Comparison of ENCODE assay signal across 7 mouse cellular contexts in genomic region chr2:26351358-26352290, GRCm38 (mm10). TPM values are rescaled to one million over a fixed set of nuclear protein-coding genes. Genes with fewer than 3 reads are reported as not detected.
DNase-seq lines count a peak whose midpoint lies in the region; ATAC-seq and TF ChIP-seq lines count a peak whose summit lies in the region.

Gene Dnlz (minus strand): TSS chr2:26352110.

- H3K9me3 ChIP-seq in intestine, postnatal 0 days (ENCODE audit: control insufficient read depth): no peaks in the 10 kb centered on the region
- no peaks in the 10 kb centered on the region for H3K9me3 ChIP-seq in midbrain, embryonic 12.5 days

- peaks cover 10% of the 10 kb centered on the region; the same call in 1 of the 2 replicates for H3K4me1 ChIP-seq in intestine, postnatal 0 days (replicated peaks; ENCODE audit: control insufficient read depth, insufficient read depth, low read length)
- peaks cover 28% of the 10 kb centered on the region for H3K4me1 ChIP-seq in midbrain, embryonic 12.5 days
- peaks cover 21% of the 10 kb centered on the region for H3K4me1 ChIP-seq in small intestine, adult 2 months (ENCODE audit: control insufficient read depth, insufficient read depth, insufficient read length, low read length)

- peak; percentile 89 for DNase-seq in adrenal gland, adult 8-10 months
- DNase-seq in embryo, embryonic 9.5 days (ENCODE audit: extremely low spot score): peak; percentile 90
- no peak for DNase-seq in gonadal fat pad, adult 2 months (ENCODE audit: low read depth)
- peak; percentile 96 for DNase-seq in left cerebral cortex, postnatal 4 days

- peak; percentile 82 for ATAC-seq in intestine, postnatal 0 days
- peak; percentile 77 for ATAC-seq in midbrain, embryonic 12.5 days (ENCODE audit: low FRiP score, low read depth)

- TF ChIP-seq POLR2A in small intestine, adult 2 months (IDR thresholded peaks at IDR 0.05; ENCODE audit: low read depth, low read length): peak; percentile 50

- H3K9ac ChIP-seq in intestine, postnatal 0 days (ENCODE audit: low read depth, low read length): peak within 1 kb of the TSS; percentile 94
- peak within 1 kb of the TSS; percentile 95 for H3K9ac ChIP-seq in midbrain, embryonic 12.5 days (replicated peaks)

- intact Hi-C loops in left cerebral cortex, postnatal 4 days (cut with DNase I): no loop called here

- TF ChIP-seq CTCF in intestine, postnatal 0 days (IDR thresholded peaks at IDR 0.05; ENCODE audit: low read depth): peak; percentile 83
- peak; percentile 70 for TF ChIP-seq CTCF in small intestine, adult 2 months (IDR thresholded peaks at IDR 0.05; ENCODE audit: extremely low read depth, insufficient read length, insufficient replicate concordance, low read depth, low read length)

- peak within 1 kb of the TSS; percentile 85 for H3K4me3 ChIP-seq in intestine, postnatal 0 days (ENCODE audit: low read depth, low read length)
- peak within 1 kb of the TSS; percentile 84 for H3K4me3 ChIP-seq in midbrain, embryonic 12.5 days
- peak within 1 kb of the TSS; percentile 91 for H3K4me3 ChIP-seq in small intestine, adult 2 months (ENCODE audit: low read depth, low read length)

- H3K27me3 ChIP-seq in intestine, postnatal 0 days (replicated peaks; ENCODE audit: control insufficient read depth, insufficient read depth, low read length): no peaks in the 10 kb centered on the region
- H3K27me3 ChIP-seq in midbrain, embryonic 12.5 days: no peaks in the 10 kb centered on the region
- no peaks in the 10 kb centered on the region for H3K27me3 ChIP-seq in small intestine, adult 2 months (ENCODE audit: control insufficient read depth, insufficient read depth, low read length)

- peaks cover 10% of the 10 kb centered on the region; the same call in 1 of the 2 replicates for H3K36me3 ChIP-seq in intestine, postnatal 0 days (ENCODE audit: control insufficient read depth, insufficient read depth)
- H3K36me3 ChIP-seq in midbrain, embryonic 12.5 days: peaks cover 37% of the 10 kb centered on the region
- no peaks in the 10 kb centered on the region; the same call in none of the 2 replicates for H3K36me3 ChIP-seq in small intestine, adult 2 months (ENCODE audit: control insufficient read depth, insufficient read depth, low read length)

- peak within 1 kb of the TSS; percentile 86 for H3K27ac ChIP-seq in intestine, postnatal 0 days (ENCODE audit: low read depth, low read length)
- peak within 1 kb of the TSS; percentile 81 for H3K27ac ChIP-seq in midbrain, embryonic 12.5 days (replicated peaks)
- H3K27ac ChIP-seq in small intestine, adult 2 months (ENCODE audit: insufficient read depth, low read depth, low read length): peak within 1 kb of the TSS; percentile 50

- WGBS in intestine, postnatal 0 days: 1% methylated on average over 62 of the region's 62 CpGs
- WGBS in midbrain, embryonic 12.5 days: 2% methylated on average over 62 of the region's 62 CpGs
- under 1% methylated on average over 62 of the region's 62 CpGs for WGBS in small intestine, adult 2 months

- peak within 1 kb of the TSS; percentile 98 for H3K4me2 ChIP-seq in intestine, postnatal 0 days (replicated peaks; ENCODE audit: low read depth)
- peak within 1 kb of the TSS; percentile 91 for H3K4me2 ChIP-seq in midbrain, embryonic 12.5 days (replicated peaks)

RNA-seq across cellular contexts. Expression of gene Dnlz, which starts in this region (rescaled TPM):
- total RNA-seq in adrenal gland, adult 8-10 months (2022): 10 to 100 TPM; 21.0 to 23.8 (median 21.9) TPM
- 19.0 and 23.4 TPM in 2 replicates for polyA plus RNA-seq in gonadal fat pad, adult 2 months (2012; rRNA removed)
- 16.4 and 17.0 TPM in 2 replicates for polyA plus RNA-seq in intestine, postnatal 0 days (2015; fragmentation: Nextera tagmentation; extraction: Ambion mirVana)
- total RNA-seq in left cerebral cortex, postnatal 4 days (2021): 10 to 100 TPM; 23.3 to 25.8 TPM
- 34.4 and 35.2 TPM in 2 replicates for polyA plus RNA-seq in midbrain, embryonic 12.5 days (2016; fragmentation: Nextera tagmentation; extraction: Ambion mirVana)
- polyA plus RNA-seq in small intestine, adult 2 months (2012; rRNA removed): 12.6 and 23.7 TPM in 2 replicates
